Mouse (Mus musculus): ENCODE measurements around the gene F12.
"Not testable (repeated sequence)": the region's sequence is repeated elsewhere in the genome, so short reads cannot be mapped to it uniquely, and the experiment has no call there.

Gene F12

GRCm38 (mm10) chr13:55450511-55450980 lies 24.0 kb upstream of the F12 start:
- peak; percentile 92 to 94 for DNase-seq (ENCODE audit: inconsistent age in 2 of 2, low spot score in 1 of 2)

GRCm38 (mm10) chr13:55449679-55450441 lies 23.3 kb upstream of the F12 start:
- peak in 1 of 2 experiments; percentile 21 for DNase-seq (ENCODE audit: inconsistent age in 2 of 2, low spot score in 1 of 2)

- peak in 1 of 2 experiments; percentile 16 for DNase-seq (ENCODE audit: inconsistent age in 2 of 2, low spot score in 1 of 2)
Observed at GRCm38 (mm10) chr13:55449205-55449604, 22.6 kb upstream of the F12 start.

DNA sequence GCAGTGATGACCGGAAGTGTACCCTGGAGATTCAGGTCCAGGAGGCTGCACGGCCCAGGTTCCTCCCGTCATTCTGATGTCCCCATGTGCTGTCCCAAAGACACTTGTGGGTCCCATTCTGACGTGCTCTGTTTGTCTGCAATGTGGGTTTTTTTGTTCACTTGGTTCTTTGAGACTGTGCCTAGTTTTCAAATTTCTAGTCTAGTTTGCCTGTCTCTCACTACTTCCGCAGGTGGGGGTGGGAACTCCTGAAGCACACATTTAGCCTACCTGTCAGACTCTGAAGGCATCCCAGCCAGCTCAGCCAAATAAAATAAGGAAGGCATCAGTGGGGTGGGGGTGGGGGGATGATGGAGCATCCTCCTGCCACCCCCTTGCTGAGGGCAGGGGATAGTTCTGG lies 21.5 kb upstream of the F12 start:
- DNase-seq (ENCODE audit: inconsistent age in 2 of 2, low spot score in 1 of 2) = no peak

- peak in 1 of 2 experiments; percentile 16 for DNase-seq (ENCODE audit: inconsistent age in 2 of 2, low spot score in 1 of 2)
Observed at GRCm38 (mm10) chr13:55447543-55447943, 20.9 kb upstream of the F12 start.

DNA sequence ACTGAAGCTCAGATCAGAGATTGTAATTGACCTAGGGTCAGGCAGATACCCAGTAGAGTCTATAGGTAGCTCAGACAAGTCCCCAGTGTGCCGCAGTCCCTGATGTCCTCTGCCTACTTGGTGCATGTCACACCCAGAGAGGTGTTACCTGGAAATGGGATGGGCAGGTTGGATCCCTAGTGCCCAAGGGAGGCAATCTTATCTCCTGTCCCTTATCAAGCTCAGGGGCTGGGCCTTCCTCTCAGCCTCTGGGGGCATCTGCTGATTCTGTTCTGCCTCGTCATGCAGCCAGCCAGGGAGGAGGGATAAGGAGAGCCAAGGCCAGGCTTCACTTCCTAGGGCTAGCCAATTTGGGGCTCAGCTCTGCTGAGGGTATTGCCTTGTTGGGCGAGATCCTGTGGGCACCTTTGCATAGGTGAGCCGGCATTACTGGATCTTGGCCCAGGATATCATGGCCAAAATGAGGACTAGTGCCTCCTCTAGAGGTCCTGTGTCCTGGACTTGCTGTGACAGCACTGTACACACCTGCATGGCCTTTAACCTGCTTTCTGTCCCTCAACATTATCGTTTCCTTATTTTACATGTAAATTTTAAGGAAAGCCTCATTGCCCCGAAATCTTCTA lies 20.0 kb upstream of the F12 start:
- DNase-seq (ENCODE audit: inconsistent age in 2 of 2, low spot score in 1 of 2) = peak in 1 of 2 experiments; percentile 58

GRCm38 (mm10) chr13:55445361-55446091 lies 18.9 kb upstream of the F12 start:
- no peak for DNase-seq (ENCODE audit: inconsistent age in 2 of 2, low spot score in 1 of 2)

- peak; percentile 100 for DNase-seq (ENCODE audit: inconsistent age in 2 of 2, low spot score in 1 of 2)
Observed at GRCm38 (mm10) chr13:55444937-55445315, 18.3 kb upstream of the F12 start, which contains the start of gene Grk6. Grk6 (plus strand) TSS chr13:55445072.

DNA sequence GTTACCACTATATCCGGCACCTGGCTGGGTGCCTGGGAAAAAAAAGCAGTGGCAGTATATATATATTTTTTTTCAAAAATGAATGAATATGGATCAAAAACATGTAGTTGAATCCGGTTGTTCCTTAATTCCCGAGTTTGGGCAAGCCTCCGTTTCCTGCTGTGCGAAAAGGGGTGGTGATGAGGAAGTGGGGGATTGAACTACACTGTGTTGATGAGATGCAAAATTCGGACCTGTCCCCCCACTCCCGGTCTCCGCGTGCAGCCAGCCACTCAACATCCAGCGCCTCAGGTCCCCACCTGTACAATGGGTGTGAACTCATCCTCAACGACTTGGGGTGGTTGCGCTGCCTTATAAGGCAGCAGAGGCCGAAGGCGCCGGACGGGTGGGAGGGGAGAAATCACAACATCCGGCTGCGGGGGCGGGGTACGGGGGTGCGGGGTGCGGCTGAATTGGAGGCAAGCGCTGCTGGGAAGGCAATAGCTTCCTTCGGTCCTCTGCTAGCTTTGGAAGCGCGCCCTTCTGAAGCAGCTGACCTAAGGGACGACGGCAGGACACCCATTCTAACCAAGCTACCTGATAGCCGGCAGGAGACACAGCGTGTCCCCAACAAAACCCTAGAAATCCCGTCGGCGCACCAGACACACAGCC lies 17.8 kb upstream of the F12 start:
- no peak for DNase-seq (ENCODE audit: inconsistent age in 2 of 2, low spot score in 1 of 2)

- DNase-seq (ENCODE audit: inconsistent age in 2 of 2, low spot score in 1 of 2) = no peak
Observed at GRCm38 (mm10) chr13:55443799-55444285, 17.2 kb upstream of the F12 start.

GRCm38 (mm10) chr13:55437111-55437629 lies 10.6 kb upstream of the F12 start:
- not testable (repeated sequence) for DNase-seq (ENCODE audit: inconsistent age in 2 of 2, low spot score in 1 of 2)

- DNase-seq (ENCODE audit: inconsistent age in 2 of 2, low spot score in 1 of 2) = no peak
Observed at GRCm38 (mm10) chr13:55431889-55432685, 5.5 kb upstream of the F12 start.

GRCm38 (mm10) chr13:55430566-55430965 lies 4.0 kb upstream of the F12 start:
- DNase-seq (ENCODE audit: inconsistent age in 2 of 2, low spot score in 1 of 2) = peak; percentile 75 to 85

- peak; percentile 75 to 90 for DNase-seq (ENCODE audit: inconsistent age in 2 of 2, low spot score in 1 of 2)
Observed at GRCm38 (mm10) chr13:55429226-55429888, 2.8 kb upstream of the F12 start.

DNA sequence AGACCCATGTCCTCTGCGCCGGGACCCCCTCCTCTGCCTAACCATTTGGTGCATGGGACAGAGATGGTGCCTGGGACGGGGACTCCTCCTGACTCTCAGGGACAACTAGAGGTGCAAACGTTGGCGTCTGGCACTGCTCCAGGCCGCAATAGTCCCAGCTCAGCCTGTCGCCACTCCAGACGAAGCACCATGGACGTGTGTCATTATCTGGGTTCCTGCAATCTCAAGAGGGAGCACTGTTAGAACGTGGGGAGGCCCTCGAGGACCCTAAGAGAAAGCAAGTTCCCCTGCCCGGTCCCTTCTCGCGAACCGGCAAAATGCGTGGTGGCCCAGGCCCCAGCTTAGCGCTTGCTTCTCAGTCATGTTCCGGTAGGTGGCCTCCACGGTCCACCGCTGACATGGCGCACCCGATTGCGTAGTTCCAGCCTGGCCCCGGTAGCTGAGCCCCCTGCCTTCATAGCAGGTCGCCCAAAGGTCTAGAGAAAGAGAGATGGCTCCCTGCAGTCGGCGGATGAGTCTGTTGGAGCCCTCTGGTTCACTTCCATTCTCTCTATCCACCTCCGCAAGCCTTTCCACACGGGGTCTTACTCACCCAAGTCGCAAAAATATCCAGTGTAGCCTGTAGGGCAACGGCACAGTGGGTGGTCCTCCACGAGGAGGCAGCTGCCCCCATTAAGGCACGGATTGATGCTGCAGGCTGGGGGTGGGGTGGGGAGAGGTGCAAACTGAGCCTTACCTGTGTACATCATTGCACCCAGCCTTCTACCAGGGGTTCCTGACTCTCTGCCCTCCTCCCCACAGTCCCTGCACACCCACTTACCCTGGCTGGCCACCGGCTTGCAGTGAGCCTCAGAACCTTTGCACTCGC lies 5.4 kb downstream of the F12 start:
- DNase-seq (ENCODE audit: inconsistent age in 2 of 2, low spot score in 1 of 2) = peak; percentile 73 to 91

DNA sequence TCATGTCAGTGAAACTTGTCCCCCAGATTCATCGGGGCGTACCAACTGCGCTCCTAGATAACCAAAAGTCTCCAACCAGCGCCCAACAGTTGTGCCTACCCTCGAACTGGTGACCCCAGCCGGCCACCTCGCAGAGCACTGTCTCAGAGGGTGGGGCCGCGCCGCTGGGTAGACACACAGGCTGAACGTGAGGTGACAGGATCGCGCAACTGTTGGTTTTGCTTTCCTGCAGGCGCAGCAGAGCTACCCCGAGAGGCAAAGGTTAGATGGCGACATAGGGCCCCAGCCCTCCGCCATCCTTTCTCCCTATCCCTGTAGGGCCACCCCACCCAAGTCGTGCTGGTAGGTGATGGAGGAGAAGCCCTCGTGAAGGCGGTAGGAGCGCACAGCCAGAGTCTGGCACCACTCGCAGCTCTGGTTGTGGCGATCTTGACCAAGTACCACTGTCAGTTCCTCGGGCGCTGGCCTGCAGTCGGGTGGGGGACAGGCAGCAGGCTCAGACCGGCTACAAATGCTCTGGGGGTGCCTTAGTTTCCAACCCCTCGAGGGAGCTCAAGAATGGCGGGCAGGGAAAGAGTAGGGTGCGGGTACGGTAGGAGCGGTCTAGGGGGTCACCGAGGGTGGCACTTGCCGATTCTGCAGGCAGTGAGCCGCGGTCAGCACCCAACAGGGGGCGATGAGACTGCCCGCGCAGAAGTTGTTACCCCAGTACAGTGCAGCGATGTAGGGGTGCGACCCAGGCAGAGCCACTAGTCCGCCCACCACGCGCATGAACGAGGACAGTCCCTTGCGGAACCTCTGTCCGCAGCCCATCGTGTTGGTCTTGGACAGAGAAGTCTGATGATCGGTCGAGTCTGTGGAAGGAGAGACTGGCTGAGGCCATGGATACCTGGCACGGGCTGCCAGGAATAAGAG lies 6.3 kb downstream of the F12 start:
- DNase-seq (ENCODE audit: inconsistent age in 2 of 2, low spot score in 1 of 2) = no peak

DNA sequence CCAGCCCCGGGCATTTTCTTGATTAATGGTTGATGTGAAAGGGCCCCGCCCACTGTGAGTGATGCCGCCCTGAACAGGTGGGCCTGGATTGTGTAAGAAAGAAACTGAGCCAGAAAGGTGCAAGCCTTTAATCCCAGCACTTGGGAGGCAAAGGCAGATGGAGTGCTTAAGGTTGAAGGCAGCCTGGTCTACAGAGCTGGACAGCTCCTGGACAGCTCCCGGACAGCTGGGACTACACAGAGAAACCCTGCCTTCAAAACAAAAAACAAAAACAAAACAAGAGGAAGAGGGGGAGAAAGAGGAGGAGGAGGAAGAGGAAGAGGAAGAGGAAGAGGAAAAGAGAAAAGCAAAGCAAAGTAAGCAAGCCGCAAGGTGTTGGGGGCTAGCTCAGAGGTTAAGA lies 7.5 kb downstream of the F12 start:
- DNase-seq (ENCODE audit: inconsistent age in 2 of 2, low spot score in 1 of 2) = no peak
